Mouse (Mus musculus) left cerebral cortex, postnatal 25 days (tissue): ENCODE measurements at regions not wholly inside any gene's neighbourhood (a gene's known extent, or its start where the extent isn't known, plus 50 kb on each side); places are given as distances from the start of the nearest gene placed in this dataset.

Experiments
- DNase-seq, 2 experiments: peaks; one replicate each; pipeline ENCODE4 v3.0.0; 2022; ENCODE audit warnings: low spot score in 2 of 2, mixed read lengths in 1 of 2
- intact Hi-C: fragments of 180-260 bp; cut with DNase I; formaldehyde crosslinking; loops from one replicate; pipeline ENCODE4 v1.15.1; 2025

- intact Hi-C loops = no loop called here
- DNase-seq = no peak
Observed at GRCm38 (mm10) chr8:60829093-60829492, 61.1 kb upstream of the Hpf1 start.

GRCm38 (mm10) chr8:60830556-60830955 lies 59.7 kb upstream of the Hpf1 start:
- intact Hi-C loops = no loop called here
- no peak for DNase-seq

GRCm38 (mm10) chr8:60838526-60838925 lies 51.7 kb upstream of the Hpf1 start:
- intact Hi-C loops = no loop called here

More at GRCm38 (mm10) chr8:60838526-60838925, 51.7 kb upstream of the Hpf1 start:
- DNase-seq = no peak
